Mouse (Mus musculus): ENCODE measurements around the gene Ano6.

Ano6 gene

GRCm38 (mm10) chr15:95945951-95946708 is 155.5 kb downstream of the Ano6 start:
- no peak for DNase-seq

- no peak for DNase-seq
Measured at GRCm38 (mm10) chr15:95948411-95948810, 157.8 kb downstream of the Ano6 start.

GRCm38 (mm10) chr15:95949336-95949735 is 158.7 kb downstream of the Ano6 start:
- no peak for DNase-seq

GRCm38 (mm10) chr15:95951497-95951896 is 160.9 kb downstream of the Ano6 start:
- no peak for DNase-seq

GRCm38 (mm10) chr15:95956692-95957091 is 166.0 kb downstream of the Ano6 start:
- no peak for DNase-seq

- DNase-seq: no peak
Measured at GRCm38 (mm10) chr15:95962411-95963123, 171.9 kb downstream of the Ano6 start.

- DNase-seq: no peak
Measured at GRCm38 (mm10) chr15:95963124-95963482, 172.5 kb downstream of the Ano6 start.

GRCm38 (mm10) chr15:95963533-95964250 is 173.0 kb downstream of the Ano6 start:
- no peak for DNase-seq

GRCm38 (mm10) chr15:95964251-95964561 is 173.6 kb downstream of the Ano6 start:
- DNase-seq: no peak

GRCm38 (mm10) chr15:95966979-95967378 is 176.3 kb downstream of the Ano6 start:
- no peak for DNase-seq

- DNase-seq: no peak
Measured at GRCm38 (mm10) chr15:95967516-95968196, 177.0 kb downstream of the Ano6 start.

- DNase-seq: no peak
Measured at GRCm38 (mm10) chr15:95969596-95969995, 179.0 kb downstream of the Ano6 start.

GRCm38 (mm10) chr15:95970176-95970575 is 179.5 kb downstream of the Ano6 start:
- DNase-seq: no peak

GRCm38 (mm10) chr15:95970691-95971090 is 180.0 kb downstream of the Ano6 start:
- no peak for DNase-seq

GRCm38 (mm10) chr15:95971302-95971701 is 180.7 kb downstream of the Ano6 start:
- no peak for DNase-seq

GRCm38 (mm10) chr15:95972156-95972555 is 181.5 kb downstream of the Ano6 start:
- DNase-seq: no peak

GRCm38 (mm10) chr15:95972621-95973020 is 182.0 kb downstream of the Ano6 start:
- no peak for DNase-seq

GRCm38 (mm10) chr15:95974021-95974597 is 183.5 kb downstream of the Ano6 start:
- DNase-seq: no peak

GRCm38 (mm10) chr15:95976156-95976876 is 185.7 kb downstream of the Ano6 start:
- no peak for DNase-seq

GRCm38 (mm10) chr15:95977169-95977938 is 186.7 kb downstream of the Ano6 start:
- no peak for DNase-seq

GRCm38 (mm10) chr15:95977939-95978252 is 187.3 kb downstream of the Ano6 start:
- DNase-seq: no peak

- DNase-seq: no peak
Measured at GRCm38 (mm10) chr15:95980641-95981040, 190.0 kb downstream of the Ano6 start.
